Mouse (Mus musculus) forebrain, embryonic 10.5 days (tissue): ENCODE measurements around the gene Tac4. TPM values are rescaled to one million over a fixed set of nuclear protein-coding genes. Genes with fewer than 3 reads are reported as not detected.

Experiments
- DNase-seq: peaks from one replicate; pipeline ENCODE4 v3.0.0-alpha.2; 2017; ENCODE audit warnings: low spot score; ENCODE audit errors: extremely low spot score
- H3K27ac ChIP-seq: fragments of 300-500 bp; sonication (generic); 2 replicates; pipeline ENCODE4 v1.5.1; 2016; ENCODE audit warnings: mild to moderate bottlenecking
- H3K27me3 ChIP-seq: fragments of 300-500 bp; sonication (generic); 2 replicates; pipeline ENCODE4 v1.6.1; 2016; ENCODE audit warnings: mild to moderate bottlenecking; ENCODE audit not compliant: poor library complexity, severe bottlenecking
- H3K36me3 ChIP-seq: fragments of 300-500 bp; sonication (generic); replicated peaks from 2 replicates; pipeline ENCODE4 v1.6.1; 2016; ENCODE audit warnings: mild to moderate bottlenecking, moderate library complexity
- H3K4me1 ChIP-seq: fragments of 300-500 bp; sonication (generic); 2 replicates; pipeline ENCODE4 v1.6.1; 2016
- H3K4me3 ChIP-seq: fragments of 300-500 bp; sonication (generic); 2 replicates; pipeline ENCODE4 v1.5.1; 2016; ENCODE audit warnings: mild to moderate bottlenecking, moderate library complexity
- H3K9me3 ChIP-seq: fragments of 300-500 bp; sonication (generic); 2 replicates; pipeline ENCODE4 v1.6.1; 2016; ENCODE audit warnings: mild to moderate bottlenecking, moderate library complexity
- WGBS: fragments of 180-500 bp; shearing (Covaris S2); methylation state at CpG from one replicate; pipeline ENCODE4 v1.1.7; 2016; 5-methylcytosine and 5-hydroxymethylcytosine counted together
- polyA plus RNA-seq: library from polyadenylated mRNA; unstranded; fragments of >200 nt; fragmentation: Nextera tagmentation; extraction: Ambion mirVana; gene quantifications from 2 replicates; pipeline ENCODE4 v1.2.1, GENCODE M21; 2016

Tac4 gene
- polyA plus RNA-seq, 1 experiment from 2014 or later: not detected

- Histone ChIP-seq H3K4me3 (no peak overlapping the region), H3K4me1 (peaks cover 30% of the 10 kb centered on the region), H3K36me3 (peaks cover 45% of the 10 kb centered on the region), H3K9me3 (no peaks in the 10 kb centered on the region), H3K27me3 (no peaks in the 10 kb centered on the region), H3K27ac (no peak overlapping the region)
- 90% methylated on average over 8 of the region's 8 CpGs for WGBS
- no peak for DNase-seq
Measured at GRCm38 (mm10) chr11:95307526-95307925, 46.2 kb downstream of the Tac4 start.

- Histone ChIP-seq H3K27ac (peak overlapping the region; percentile 98), H3K36me3 (peaks cover 25% of the 10 kb centered on the region), H3K27me3 (no peaks in the 10 kb centered on the region), H3K4me1 (peaks cover 30% of the 10 kb centered on the region), H3K9me3 (no peaks in the 10 kb centered on the region), H3K4me3 (peak overlapping the region; percentile 92)
- DNase-seq: peak; percentile 96
- under 1% methylated on average over 37 of the region's 37 CpGs for WGBS
Measured at GRCm38 (mm10) chr11:95309510-95310006, 48.2 kb downstream of the Tac4 start.

DNA sequence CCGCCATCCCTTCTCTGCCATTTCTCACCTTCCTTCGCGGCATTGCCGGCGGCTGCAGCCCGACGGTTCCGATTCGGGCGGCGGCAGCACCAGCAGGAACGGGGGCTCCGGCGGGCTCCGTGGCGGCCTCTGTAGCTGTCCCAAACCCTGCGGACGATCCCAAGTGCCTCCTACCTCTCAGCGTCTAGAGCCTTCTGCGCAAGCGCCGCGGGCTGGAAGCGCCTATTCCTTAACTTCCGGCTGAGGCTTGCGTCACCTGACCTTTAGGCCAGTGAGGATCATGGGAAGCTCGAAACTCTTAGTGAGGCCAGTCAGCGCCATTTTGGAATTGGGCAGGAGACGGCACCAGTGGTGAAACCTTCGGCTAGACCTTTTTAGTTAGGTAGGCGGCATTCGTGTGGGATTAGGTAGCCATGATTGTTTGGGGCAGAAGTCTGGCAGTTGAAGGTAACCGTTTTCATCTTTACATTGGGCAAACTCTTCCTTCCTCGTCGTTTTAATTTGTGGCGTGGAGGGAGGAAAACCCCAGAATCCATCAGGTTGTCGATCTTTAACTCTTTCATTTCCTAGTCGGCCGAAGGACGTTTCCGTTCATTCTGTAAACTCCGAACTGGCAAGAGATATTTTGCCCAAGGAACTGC lies 48.8 kb downstream of the Tac4 start, which contains the start of gene Kat7:
TSS of gene Kat7 (minus strand) at position 240 of the 641 bp plus-strand sequence.
- under 1% methylated on average over 42 of the region's 42 CpGs for WGBS
- Histone ChIP-seq H3K27me3 (no peaks in the 10 kb centered on the region), H3K27ac (peak within 1 kb of the TSS; percentile 98), H3K36me3 (peaks cover 19% of the 10 kb centered on the region), H3K4me1 (peaks cover 30% of the 10 kb centered on the region), H3K9me3 (no peaks in the 10 kb centered on the region), H3K4me3 (peak within 1 kb of the TSS; percentile 92)
- DNase-seq: peak; percentile 97

DNA sequence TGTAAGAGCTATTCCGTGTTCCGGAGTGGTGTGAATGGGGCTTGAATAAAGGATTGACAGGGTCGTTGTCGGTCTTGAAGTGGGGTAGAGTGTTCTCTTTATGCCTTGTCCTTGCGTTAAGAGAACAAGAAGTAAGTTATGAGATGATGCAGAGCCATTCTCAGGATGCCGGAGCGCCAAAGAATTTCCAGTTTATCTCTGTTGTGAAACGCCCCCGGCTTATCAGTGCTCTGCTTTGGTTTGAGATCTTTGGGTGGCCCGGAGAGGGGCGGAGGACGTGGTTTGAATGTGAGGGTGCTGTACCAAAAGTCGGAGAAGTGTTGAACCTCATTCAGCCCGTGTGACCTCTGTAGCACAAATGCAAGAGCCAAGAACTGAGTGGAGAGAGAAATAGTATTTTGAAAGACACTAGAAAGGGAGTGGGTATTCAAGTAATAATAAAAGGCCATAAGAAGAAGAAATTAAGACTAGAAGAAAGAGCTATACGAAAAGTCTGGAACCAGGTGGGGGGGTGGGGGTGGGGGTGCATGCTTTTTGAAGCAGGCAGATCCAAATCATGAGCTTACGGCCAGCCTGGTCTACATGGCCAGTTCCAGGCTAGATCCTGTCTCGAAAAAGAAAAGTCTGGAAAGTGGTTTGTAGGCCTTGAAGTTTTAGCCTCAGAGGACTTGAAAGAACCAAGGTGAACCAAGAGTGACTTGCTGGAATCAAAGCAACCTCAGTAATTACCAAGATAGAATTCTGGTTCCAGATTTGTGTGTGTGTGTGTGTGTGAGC lies 49.5 kb downstream of the Tac4 start:
- peak overlapping the region; percentile 92 for H3K4me3 ChIP-seq
- no peak for DNase-seq
- no peaks in the 10 kb centered on the region for H3K9me3 ChIP-seq
- 4% methylated on average over 17 of the region's 17 CpGs for WGBS
- H3K36me3 ChIP-seq: peaks cover 12% of the 10 kb centered on the region
- H3K27me3 ChIP-seq: no peaks in the 10 kb centered on the region
- H3K4me1 ChIP-seq: peaks cover 30% of the 10 kb centered on the region
- H3K27ac ChIP-seq: peak overlapping the region; percentile 98

DNA sequence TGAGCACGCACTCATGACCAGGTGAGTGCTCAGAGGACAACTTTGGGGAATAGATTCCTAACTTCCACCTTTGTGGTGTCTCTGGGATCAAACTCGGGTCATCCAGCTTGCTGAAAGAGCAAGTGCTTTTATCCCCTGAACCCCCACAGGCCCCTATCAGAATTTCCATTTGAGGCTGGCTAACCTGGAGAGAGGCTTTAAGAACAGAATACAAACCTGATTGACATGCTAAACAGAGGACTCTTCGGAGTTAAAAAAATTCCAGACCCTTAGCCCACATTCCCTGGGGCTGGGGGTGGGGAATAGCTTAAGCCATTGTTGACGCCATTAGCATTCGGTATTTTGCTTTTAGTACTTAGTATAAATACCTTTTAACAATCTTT lies 50.1 kb downstream of the Tac4 start:
- Histone ChIP-seq H3K27ac (peak overlapping the region; percentile 98), H3K4me1 (peaks cover 30% of the 10 kb centered on the region), H3K9me3 (no peaks in the 10 kb centered on the region), H3K27me3 (no peaks in the 10 kb centered on the region), H3K4me3 (peak overlapping the region; percentile 92), H3K36me3 (peaks cover 6% of the 10 kb centered on the region)
- WGBS: 18% methylated on average over 5 of the region's 5 CpGs
- no peak for DNase-seq

- no peaks in the 10 kb centered on the region for H3K36me3 ChIP-seq
- H3K4me1 ChIP-seq: peaks cover 12% of the 10 kb centered on the region
- no peak overlapping the region for H3K4me3 ChIP-seq
- no peak for DNase-seq
- WGBS: 86% methylated on average over 7 of the region's 7 CpGs
- no peak overlapping the region for H3K27ac ChIP-seq
- no peaks in the 10 kb centered on the region for H3K27me3 ChIP-seq
- H3K9me3 ChIP-seq: no peaks in the 10 kb centered on the region
Measured at GRCm38 (mm10) chr11:95315215-95315955, 54.1 kb downstream of the Tac4 start.

DNA sequence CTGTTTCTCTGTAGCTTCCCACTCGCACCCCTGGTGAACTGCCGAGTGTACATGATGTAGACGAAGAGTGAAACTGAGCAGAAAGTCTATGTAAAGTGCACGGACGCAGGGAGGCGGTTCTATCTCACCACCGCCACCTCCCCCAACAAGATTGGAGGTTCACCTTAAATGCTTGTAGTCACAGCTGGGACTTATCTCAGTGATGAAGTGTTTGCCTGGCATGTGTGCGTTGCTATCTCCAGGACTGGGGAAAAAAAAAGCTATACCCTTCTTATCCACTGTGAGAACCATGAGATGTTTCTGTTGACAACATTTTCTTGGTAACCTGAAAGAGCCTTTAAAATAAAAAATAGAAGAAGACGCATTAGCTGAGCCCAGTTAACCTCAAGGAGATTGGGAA lies 56.8 kb downstream of the Tac4 start:
- H3K27ac ChIP-seq: no peak overlapping the region
- no peaks in the 10 kb centered on the region for H3K36me3 ChIP-seq
- no peak for DNase-seq
- H3K9me3 ChIP-seq: no peaks in the 10 kb centered on the region
- no peak overlapping the region for H3K4me3 ChIP-seq
- 92% methylated on average over 9 of the region's 9 CpGs for WGBS
- H3K4me1 ChIP-seq: no peaks in the 10 kb centered on the region
- no peaks in the 10 kb centered on the region for H3K27me3 ChIP-seq

Other genes starting within 250 kb of the Tac4 start
- 12.1 and 12.5 TPM in 2 replicates for gene Pdk2, start 220.2 kb upstream of the Tac4 start, polyA plus RNA-seq
- gene Itga3, start 184.7 kb upstream of the Tac4 start, polyA plus RNA-seq: 5.5 and 6.5 TPM in 2 replicates
- gene Dlx3, start 141.4 kb upstream of the Tac4 start, polyA plus RNA-seq: 3.5 and 3.6 TPM in 2 replicates
- gene Dlx4, start 115.3 kb upstream of the Tac4 start, polyA plus RNA-seq: 0.21 and 0.26 TPM in 2 replicates
- gene Kat7, start 48.7 kb downstream of the Tac4 start, polyA plus RNA-seq: 93.2 and 93.7 TPM in 2 replicates
- gene Fam117a, start 75.5 kb downstream of the Tac4 start, polyA plus RNA-seq: 7.4 and 7.7 TPM in 2 replicates
- 118 and 119 TPM in 2 replicates for gene Slc35b1, start 123.2 kb downstream of the Tac4 start, polyA plus RNA-seq
- gene Spop, start 152.6 kb downstream of the Tac4 start, polyA plus RNA-seq: 142 and 145 TPM in 2 replicates